Mouse (Mus musculus) kidney, postnatal 14 days (tissue): ENCODE results near the gene Vwa8.
"Not testable (repeated sequence)": the region's sequence is repeated elsewhere in the genome, so short reads cannot be mapped to it uniquely, and the experiment has no call there.

ENCODE experiments used
- DNase-seq: peaks from one replicate; pipeline ENCODE4 v3.0.0; 2022; ENCODE audit warnings: mixed read lengths

Vwa8 gene

DNA sequence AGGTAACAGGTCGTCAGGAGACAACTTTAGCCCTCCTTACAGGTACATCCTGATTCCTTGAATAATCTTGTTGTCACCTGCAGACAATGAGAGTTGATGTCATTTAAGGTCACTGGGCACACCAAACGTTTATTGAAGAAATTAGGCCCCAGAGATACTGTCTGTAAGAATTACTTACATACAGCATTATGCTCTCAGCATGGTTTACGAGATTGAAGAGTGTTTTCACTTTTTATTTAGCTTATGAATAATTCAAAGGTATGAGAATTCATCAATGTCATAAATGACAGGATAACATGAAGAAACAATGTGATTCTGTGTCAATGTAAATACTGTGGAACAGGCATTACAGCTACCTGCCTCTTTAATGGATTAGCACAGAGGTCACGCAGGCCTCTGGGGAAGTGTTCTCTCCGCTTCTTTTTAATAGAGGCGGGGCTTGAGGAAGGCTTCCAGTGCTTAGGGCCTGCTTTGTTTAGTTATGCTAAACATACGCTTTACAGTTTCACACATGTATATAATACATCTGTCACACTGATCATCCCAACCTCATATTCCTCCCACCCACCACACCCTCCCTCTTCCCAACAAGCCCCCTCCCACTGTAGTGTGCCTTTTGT is 37.2 kb downstream of the Vwa8 start:
- no peak for DNase-seq

DNA sequence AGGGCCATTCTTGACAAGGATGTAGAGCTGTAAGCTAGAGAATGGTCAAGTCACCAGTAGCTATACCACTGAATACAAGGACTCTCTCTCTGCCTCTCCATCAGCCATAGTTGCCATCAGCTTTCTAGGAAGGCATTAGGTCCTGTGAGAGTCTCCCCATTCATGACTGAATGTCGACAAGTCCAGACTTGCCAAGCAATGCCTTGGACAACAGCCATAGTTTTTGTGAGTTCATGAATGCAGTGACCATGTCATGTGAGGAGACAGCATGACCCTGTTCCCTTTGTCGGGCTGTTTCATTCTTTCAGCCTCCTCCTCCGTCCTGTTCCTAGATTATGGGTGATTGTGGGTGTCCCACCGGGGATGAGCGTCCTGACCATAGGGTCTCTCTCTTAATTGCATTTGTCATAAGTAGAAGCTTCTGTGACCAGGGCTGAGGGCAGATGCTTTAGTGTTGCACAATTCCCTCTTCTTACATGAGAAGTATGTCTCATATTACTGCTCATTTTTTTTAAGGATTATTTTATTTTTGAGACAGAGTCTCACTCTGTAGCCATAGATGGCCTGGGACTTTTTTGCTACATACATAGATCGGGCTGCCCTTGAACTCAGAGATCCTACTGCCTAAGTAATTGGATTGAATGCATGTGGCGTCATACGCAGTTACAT is 37.8 kb downstream of the Vwa8 start:
- peak; percentile 21 for DNase-seq

DNA sequence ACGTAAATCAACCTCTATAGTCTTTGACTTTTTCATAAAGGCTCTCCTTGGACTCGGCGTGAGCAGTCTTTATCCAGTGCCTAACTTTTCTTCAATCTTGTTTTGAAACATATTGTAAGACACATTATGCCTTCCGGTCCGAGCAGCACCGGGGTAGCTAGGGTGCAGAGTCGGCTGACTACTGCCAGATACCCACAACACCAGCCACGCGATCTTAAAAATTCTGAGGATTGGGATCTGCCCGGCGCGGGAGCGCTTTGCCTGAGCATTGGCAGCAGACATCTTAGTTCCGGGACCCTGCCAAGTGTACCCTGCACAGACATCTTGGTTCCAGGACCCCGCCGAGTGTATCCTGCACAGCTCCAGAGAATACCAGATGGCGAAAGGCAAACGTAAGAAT is 38.6 kb downstream of the Vwa8 start:
- DNase-seq, result not testable (repeated sequence)

DNA sequence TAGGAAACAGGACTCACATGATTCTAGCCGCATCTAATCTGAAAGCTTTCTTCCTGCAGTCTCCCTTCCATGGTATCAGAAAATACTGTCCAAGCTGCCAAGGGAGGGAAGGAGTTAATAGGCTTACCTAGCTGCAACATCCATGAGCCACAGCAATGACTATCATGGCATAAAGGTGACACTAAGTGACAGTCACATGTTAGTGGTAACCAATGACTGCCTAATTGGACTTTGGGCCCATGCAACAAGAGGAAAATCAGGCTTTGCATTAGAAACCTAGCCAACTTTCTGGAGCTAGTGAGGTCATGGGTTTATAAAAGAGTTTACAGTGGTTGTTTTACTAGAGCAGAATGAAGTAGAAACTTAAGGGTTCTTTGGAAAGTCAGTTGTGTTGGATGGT is 46.6 kb downstream of the Vwa8 start:
- DNase-seq, result no peak

DNA sequence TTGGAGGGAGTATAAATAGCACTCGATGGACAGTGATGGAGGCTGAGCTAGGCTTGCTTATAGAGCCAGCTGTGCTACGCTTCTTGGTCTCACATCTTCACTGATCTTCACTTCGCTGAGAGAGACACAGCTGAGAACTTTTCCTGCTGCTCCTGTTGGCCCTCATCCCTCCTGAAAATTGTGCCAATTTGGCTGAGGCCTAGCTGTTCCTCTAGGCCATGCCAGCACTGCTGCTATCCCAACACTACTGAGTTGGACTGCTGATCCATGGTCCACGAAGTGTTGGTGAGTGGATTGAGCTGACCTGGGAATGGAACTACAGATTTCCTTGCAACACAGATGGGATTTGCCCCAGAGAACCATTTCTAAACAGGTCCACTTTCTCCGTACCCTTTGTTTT is 47.4 kb downstream of the Vwa8 start:
- no peak for DNase-seq

DNA sequence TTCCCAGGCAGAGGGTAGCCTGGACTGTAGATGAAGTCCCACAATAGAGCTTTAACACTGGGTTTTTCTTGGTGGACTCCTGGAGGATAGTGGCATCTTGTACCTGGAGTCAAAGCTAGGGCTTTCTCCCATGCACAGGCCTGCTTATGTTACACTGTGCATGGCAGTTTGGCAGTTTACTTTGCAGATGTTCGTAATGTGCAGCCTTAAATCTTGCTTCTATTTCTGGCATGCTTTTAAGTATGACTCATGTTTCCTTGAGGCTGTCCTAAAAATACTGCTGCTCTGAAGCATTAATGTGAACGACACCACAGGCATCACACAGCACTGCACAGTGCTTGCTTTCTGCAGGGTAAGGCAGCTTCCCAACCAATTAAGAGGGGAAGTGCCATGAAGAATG is 51.9 kb downstream of the Vwa8 start:
- DNase-seq, result peak; percentile 47

DNA sequence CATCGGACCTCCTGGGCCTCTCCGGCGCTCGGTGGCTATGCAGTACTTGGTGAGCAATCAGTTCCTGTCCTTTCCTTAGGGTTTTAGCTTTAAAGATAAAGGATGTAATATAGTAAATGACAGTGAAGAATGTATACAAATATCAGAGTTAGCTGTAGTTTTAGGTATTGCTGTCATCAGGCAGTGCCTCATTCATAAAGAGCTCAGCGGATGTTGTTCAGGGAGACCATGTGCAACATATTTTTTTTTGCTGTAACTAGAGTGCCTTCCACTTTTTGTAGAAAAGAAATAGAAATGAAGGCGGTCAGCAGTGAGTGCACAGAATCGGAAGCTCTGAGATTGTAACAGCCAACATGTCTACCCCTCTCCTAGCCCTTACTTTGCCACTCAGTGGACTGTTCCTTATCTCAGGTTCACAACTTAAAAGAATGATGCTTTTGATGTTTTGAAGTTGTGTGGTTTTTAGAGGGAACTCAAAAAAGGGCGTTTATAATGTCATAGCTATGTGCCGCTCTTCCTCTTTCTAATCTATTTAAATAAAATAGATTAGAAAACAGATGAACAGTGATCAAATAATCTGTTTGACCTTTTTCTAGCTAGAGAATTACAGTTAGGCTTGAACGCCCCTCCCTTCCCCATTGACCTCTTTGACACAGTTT is 59.5 kb downstream of the Vwa8 start:
- no peak for DNase-seq

DNA sequence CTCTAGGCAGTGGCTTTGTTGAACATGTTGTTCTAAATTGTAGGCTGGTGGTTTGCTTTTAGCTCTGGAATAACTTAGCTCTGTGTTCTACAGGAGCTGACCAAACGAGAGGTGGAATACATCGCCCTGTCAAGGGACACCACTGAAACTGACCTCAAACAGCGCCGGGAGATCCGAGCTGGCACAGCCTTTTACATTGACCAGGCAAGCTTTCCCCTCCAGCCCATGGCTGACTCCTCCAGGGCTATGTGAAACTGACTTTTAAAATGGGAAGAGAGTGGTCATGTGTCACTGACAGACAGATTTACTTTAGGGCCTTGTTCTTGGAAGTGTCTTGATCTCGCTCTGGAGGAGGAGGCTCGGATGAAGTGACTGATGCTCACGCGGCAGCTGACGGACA is 63.2 kb downstream of the Vwa8 start:
- DNase-seq, result no peak

DNA sequence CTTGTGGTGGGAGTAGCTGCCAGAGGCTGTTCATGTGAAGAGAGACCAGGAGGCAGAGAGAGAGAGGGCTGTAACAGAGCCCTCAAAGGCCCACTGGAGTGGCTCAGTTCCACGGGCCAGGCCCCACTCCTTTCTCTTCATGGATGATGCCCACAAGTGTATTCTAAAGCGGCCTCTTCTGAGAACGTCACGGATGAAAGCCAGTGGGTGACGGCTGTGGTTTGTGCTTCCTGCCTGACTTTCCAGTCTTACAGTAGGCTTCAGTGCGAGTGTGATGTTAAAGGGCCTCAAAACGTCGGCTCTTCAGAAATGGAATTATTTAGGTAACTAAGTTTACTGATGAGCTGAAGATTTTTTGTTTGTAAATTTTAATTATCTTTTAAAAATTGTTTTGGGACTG is 65.3 kb downstream of the Vwa8 start:
- DNase-seq, result no peak

DNA sequence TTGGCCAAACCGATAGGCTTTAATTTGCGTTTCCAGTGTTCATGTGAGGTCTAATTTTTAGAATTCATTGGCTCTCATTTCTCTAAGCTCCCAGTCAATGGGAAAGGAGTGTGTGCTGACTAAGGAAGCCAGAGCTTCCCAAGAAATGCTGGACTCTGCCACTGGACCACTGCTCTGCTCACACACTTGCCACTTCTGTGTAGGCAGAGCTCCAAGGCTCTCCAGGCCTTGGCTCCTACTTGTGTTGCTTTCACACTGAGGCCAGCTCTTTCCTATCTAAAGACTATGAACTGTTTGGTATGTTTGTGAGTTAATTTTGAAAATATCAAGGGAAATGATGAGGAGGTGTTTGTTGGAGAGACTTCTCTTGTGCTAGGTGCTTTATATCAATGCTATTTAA is 67.8 kb downstream of the Vwa8 start:
- no peak for DNase-seq

DNA sequence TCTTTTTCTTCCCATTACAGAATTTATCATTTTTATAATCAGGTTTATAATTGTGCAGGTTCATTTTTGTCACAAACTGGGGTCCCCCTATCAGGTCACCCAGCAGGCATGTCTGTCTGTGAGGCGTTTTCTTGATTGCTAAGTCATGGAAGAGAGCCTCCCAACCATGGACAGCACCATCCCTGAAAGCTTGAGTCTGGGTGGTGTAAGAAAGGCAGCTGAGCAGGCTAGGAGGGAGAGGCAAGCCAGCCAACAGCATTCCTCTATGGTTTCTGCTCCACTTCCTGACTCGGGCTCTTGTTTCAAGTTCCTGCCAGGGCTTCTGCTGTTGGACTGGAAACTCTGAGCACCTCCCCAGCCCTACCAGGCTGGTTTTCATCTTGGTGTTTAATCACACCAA is 72.4 kb downstream of the Vwa8 start:
- no peak for DNase-seq

DNA sequence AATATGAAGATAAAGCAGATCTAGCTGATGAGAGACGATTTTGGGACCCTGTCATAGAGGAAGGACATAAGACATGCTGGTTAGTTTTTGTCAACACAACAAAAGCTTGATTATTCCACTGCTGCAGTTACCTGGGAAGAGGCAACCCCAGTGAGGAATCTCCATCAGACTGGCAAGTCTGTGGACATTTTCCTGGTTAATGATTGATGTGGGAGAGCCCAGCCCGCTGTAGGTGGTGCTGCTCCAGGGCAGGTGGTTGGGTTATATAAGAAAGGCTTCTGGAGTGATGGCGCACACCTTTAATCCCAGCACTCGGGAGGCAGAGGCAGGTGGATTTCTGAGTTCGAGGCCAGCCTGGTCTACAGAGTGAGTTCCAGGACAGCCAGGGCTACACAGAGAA is 74.8 kb downstream of the Vwa8 start:
- DNase-seq, result peak; percentile 23

DNA sequence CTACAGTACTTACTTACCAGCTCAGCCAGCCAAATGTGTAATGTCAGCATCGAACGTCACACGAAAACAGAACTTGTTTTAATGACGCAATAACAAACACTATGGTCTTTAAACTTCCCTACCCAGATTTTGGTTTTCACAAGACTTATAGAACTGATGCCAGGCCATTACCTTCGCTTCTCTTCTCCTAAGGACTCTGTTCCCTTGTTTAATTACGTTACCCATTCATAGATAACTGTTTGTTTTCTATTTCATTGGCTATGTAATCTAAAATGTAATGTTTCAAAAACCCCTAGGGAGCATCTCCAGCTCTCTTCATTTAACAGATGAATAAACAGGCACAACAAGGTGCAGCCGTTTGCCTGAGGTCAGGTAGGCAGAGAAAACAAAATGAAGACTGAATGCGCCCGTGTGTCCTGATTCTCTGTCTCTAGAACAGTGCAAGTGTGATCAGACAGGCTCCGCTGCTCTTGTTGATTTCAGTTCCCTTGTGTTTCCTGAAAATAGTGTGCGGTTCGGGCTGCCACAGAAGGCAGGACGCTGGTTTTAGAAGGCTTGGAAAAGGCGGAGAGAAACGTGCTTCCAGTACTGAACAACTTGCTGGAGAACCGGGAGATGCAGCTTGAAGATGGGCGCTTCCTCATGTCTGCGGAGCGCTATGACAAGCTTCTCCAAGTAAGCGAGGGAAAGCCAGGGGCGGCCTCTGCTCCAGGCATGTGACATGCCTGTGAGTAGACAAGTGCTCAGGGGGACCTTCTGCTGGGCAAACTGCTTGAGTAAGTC is 76.1 kb downstream of the Vwa8 start:
- DNase-seq, result no peak

DNA sequence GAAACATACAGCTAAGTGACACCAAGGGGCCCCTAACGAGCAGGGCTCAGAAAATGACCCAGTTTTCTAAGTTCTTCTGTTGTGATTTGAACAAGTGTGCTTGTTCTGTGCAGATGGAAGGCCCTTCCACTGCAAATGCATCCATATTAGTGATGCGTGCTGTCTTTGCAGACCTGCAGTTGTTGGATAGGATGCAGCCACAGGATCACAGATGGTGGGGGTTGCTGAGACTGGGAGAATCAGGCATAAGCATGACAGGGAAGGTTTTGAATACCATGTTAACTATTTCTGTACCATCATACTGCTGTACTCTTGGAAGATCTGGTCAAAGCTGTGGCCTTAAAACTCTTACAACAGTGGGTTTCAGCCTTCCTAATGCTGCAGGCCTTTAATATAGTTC is 83.2 kb downstream of the Vwa8 start:
- DNase-seq, result no peak

DNA sequence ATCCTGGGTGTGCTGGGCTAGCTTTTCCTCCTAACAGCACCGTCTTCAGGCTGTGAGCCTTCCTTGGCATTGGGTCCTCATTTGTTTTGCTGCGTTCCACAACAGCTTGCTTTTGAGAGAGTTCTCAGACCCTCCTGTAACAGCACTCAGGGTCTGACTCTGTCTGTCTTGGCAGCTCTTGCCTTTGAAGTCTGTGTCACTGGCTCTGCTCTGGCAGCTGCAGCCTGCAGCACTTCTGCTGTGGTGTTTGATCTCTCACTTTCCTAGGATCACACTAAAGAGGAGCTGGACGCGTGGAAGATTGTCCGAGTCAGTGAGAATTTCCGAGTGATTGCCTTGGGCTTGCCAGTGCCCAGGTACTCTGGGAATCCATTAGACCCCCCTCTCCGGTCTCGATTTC is 84.5 kb downstream of the Vwa8 start:
- no peak for DNase-seq

DNA sequence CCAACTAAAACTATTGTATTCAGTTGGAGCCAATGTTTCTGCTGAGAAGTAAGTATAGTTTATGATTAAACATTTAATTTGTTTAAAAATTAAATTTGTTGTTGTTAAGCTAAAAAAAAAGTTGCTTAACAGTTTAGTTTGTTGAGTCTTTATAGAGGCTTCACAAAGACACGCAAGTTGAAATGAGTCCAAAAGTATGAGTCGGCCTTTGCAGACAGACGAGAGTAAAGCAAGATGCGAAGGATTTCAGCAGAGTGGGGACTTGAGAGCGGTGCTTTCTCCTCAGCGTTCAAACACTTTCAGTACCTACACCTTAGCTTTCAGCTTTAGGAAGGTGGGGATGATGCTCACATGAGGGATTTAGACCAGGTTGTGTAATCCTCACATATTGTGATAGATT is 85.7 kb downstream of the Vwa8 start:
- DNase-seq, result no peak

DNA sequence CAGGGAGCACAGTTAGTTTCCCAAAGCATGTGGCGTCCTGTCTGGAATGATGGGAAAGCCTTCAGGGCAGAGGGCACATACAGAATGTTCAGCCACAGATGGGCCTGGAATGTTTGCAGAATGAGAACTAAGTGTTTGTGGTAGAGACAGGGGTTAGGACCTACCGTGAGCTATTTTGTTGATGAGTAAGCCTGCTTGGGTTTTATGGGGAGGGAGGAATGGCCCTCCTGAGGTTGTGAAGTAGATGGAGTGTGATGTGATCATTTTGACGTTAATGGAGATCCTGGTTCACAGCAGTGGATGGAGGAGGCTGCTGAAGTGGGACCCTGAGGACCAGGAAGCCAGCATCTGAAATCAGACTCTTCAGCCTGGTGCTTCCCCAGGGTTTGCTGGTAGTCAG is 86.9 kb downstream of the Vwa8 start:
- no peak for DNase-seq

DNA sequence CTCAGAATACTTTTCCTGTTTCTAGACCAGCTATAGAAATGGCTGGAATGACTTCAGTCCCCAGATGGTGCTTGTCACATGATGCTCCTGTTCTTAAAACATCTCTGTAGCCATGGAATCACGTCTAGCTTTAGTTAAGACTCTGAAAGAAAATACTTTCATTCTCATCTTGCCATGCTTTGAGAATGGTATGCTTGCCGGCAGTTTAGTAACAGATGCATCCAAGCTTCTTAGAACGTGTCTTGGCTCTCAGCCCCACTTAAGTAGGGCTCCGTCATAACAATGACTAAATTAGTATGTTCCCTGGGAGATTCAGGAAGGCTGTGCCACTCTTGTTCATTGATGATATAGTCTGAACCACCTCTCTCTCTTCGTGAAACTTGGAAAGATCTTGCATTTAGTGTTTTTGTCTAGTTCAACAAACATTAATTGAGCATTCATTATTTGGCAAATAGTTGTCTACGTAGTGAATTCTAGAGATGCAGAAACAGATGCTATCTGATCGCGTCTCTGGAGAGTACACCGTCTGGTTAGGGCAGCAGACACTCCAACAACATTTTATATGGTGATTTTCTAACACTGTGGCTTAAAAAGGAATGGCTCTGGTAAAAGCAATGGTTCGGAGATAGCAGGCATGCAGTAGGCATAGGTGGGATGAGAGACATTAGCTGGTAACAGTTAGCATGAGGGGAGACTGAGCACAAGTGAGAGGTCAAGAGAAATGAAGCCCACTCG is 93.1 kb downstream of the Vwa8 start:
- no peak for DNase-seq

DNA sequence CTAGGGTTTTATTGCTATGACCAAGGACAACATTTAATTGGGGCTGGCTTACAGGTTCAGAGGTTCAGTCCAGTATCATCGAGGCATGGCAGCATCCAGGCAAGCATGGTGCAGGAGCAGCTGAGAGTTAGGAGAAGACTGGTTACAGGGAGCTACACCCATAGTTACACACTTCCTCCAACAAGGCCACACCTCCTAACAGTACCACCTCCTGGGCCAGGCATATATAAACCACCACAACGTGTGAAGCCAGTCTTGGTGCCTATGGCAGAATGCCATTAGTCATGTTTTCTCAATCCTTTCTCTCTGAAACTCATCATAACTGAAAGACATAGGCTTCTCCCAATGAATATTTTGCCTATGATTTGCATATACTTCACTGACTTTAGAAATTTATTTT is 106.9 kb downstream of the Vwa8 start:
- no peak for DNase-seq

DNA sequence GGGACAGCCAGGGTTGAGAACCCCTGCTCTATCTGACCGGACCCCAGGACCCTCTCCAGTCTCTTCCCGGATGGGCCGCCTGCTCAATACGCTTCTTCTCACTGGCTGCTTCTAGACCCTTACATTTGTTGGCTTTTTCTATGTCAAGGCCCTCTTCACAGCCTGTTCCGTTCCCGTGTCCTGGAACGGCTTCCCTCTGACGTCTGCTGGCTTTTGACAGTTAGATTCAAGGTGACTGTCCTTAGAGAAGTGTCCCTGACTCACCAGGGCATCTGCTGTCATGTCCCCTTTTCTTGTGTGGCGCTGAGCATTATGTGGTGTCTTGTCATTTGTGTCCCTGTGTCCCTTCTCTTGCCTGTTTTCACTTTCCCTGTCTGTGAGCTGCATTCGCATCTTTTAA is 121.8 kb downstream of the Vwa8 start:
- DNase-seq, result no peak

DNA sequence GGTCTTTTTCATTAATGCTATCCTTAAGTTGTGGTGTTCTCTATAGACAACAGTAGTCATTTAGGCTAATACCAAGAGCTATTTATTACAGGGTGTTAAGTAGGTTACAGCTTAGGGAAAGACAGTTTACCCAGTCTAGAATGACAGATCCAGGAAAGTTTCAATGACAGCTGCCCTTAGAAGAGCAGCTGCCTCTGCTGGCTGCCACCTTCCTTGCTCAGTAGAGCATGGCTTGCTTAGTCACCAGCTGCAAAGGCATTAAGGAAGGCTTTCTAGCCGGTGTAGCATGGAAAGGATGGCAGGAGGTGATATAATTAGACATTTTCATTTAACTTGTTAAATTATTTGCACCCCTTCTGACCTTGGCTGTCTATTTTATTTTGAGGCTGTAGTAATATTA is 123.6 kb downstream of the Vwa8 start:
- no peak for DNase-seq

DNA sequence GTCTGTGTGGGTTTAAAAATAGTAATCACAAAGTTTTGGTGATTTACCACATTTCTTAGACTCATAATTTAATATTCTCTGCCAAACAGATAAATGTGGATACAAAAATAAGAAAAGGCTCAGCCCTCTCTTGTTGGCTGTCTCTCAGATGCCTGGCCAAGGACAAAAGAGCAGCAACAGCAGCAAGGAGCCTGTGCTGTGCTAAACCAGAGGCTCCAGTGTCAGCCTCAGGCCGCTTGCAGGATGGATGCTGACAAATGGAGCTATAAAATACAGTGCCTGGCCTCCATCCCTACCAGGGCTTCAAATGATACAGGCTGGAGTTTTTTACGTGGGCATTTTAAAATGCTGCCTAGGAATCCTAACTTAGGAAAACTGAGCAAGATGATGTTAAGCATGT is 134.3 kb downstream of the Vwa8 start:
- peak; percentile 44 for DNase-seq

DNA sequence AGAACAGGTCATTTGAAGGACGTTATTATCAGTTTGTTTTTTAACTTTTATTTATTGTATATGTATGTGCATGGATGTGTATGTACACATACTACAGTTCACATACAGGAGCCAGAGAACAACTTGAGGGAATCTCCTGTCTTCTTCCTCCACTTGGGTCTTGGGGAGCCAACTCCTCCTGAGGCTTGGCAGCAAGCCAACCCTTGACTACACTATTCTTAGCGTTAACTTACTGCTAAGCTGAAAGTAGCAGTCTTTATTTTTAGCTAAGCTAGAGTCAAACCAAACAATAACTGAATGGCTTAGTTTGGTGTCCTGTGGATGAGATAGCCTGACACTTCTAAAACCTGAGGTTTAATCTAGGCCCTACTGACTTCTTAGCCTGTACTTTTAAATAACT is 135.4 kb downstream of the Vwa8 start:
- DNase-seq, result peak; percentile 37
